Mouse (Mus musculus) C2C12 (cell line): ENCODE measurements around the gene Acvr1. TPM values are rescaled to one million over a fixed set of nuclear protein-coding genes. Genes with fewer than 3 reads are reported as not detected.
A peak's percentile ranks its signal among the peaks of the same experiment; 100 is the strongest.

Experiments used
- H3K27me3 ChIP-seq: one replicate; pipeline ENCODE4 v1.6.1; 2011; ENCODE audit not compliant: control insufficient read depth, insufficient read depth, insufficient read length
- H3K36me3 ChIP-seq: one replicate; pipeline ENCODE4 v1.6.1; 2011; ENCODE audit not compliant: control insufficient read depth, insufficient read depth
- H3K4me3 ChIP-seq: one replicate; pipeline ENCODE4 v1.5.1; 2011; ENCODE audit warnings: mild to moderate bottlenecking, control low read depth; ENCODE audit not compliant: poor library complexity, insufficient read depth, severe bottlenecking
- H3K79me2 ChIP-seq: one replicate; pipeline ENCODE4 v1.6.1; 2011; ENCODE audit not compliant: control insufficient read depth, insufficient read depth
- H3K79me3 ChIP-seq: one replicate; pipeline ENCODE4 v1.6.1; 2011; ENCODE audit warnings: low read depth, control low read depth
- H3ac ChIP-seq: one replicate; pipeline ENCODE3; 2011; ENCODE audit warnings: low read depth; ENCODE audit not compliant: control insufficient read depth, insufficient read length
- CEBPB ChIP-seq: IDR thresholded peaks from one replicate; pipeline ENCODE4 v1.6.1; 2011; ENCODE audit warnings: low read depth, mild to moderate bottlenecking, control low read depth, moderate library complexity
- CTCF ChIP-seq: IDR thresholded peaks from one replicate; pipeline ENCODE4 v1.5.1; 2011; ENCODE audit not compliant: control insufficient read depth, insufficient read depth, insufficient read length
- FOSL1 ChIP-seq: IDR thresholded peaks from one replicate; pipeline ENCODE4 v1.8.0; 2011; ENCODE audit warnings: mild to moderate bottlenecking, low read length; ENCODE audit not compliant: poor library complexity, insufficient read depth, severe bottlenecking
- MAX ChIP-seq: IDR thresholded peaks from one replicate; pipeline ENCODE4 v1.6.1; 2011; ENCODE audit warnings: mild to moderate bottlenecking, control low read depth
- MYOD1 ChIP-seq: IDR thresholded peaks from one replicate; pipeline ENCODE4 v1.6.1; 2011; ENCODE audit warnings: low read depth; ENCODE audit not compliant: control insufficient read depth, insufficient read length
- MYOG ChIP-seq: IDR thresholded peaks from one replicate; pipeline ENCODE4 v1.6.1; 2011; ENCODE audit not compliant: control insufficient read depth, insufficient read length; ENCODE audit errors: extremely low read depth
- USF1 ChIP-seq: IDR thresholded peaks from one replicate; pipeline ENCODE4 v1.6.1; 2011; ENCODE audit warnings: low read depth, mild to moderate bottlenecking, control low read depth, moderate library complexity
- polyA plus RNA-seq: library from polyadenylated mRNA; unstranded; fragments of >200 nt; fragmentation: generic; extraction: Trizol; gene quantifications from one replicate; pipeline ENCODE4 v1.2.1, GENCODE M21; 2012; ENCODE audit warnings: missing spikeins

Acvr1 gene
- polyA plus RNA-seq, 1 experiment: 37.2 TPM

DNA sequence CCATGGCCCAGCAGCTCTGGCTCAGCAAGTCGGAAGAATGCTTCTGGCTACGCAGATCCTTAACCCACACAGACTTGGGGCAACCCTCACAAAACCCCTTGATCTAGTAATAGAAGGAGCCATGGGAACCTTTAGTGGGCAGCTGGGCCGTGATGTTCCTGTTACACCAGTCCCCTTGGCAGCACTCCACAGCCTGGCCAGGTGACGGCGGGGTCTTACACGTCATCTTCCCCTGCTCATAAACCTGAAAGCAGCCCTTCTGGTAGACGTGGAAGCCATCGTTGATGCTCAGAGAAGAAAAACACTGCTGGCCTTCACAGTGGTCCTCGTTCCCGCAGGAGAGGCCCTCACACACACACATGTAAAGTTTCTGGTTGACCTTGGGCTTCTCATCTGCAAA is 87.4 kb downstream of the Acvr1 start:
- H3K79me3 ChIP-seq: peaks cover 26% of the 10 kb centered on the region
- H3K27me3 ChIP-seq: no peaks in the 10 kb centered on the region
- H3K36me3 ChIP-seq: peaks cover 49% of the 10 kb centered on the region
- no peak overlapping the region for H3K4me3 ChIP-seq
- peaks cover 66% of the 10 kb centered on the region for H3K79me2 ChIP-seq
- H3ac ChIP-seq: no peak overlapping the region
- no peak for TF ChIP-seq CEBPB
- TF ChIP-seq FOSL1: no peak
- no peak for TF ChIP-seq CTCF
- TF ChIP-seq MYOD1: no peak
- no peak for TF ChIP-seq MYOG
- no peak for TF ChIP-seq USF1
- TF ChIP-seq MAX: no peak

DNA sequence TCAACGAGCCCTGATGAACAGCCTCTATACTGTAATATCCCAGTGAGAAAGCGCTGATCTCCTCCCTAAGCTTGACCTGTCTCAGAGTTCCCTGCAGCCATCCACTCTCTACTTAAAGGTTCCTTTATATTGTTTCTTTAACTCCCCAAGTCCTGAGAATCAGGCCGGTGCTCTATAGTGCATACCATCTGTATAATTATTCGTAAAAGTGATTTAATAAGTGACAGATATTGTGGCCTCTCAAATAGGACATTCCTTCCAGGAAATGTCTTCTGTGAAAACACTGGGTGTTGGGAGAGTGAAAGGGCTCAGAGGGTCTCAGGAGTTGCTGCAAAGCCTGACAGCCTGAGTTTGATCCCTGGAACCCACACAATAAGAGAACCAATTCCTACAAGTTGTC is 88.8 kb downstream of the Acvr1 start:
- Histone ChIP-seq H3K79me3 (peaks cover 21% of the 10 kb centered on the region), H3K4me3 (no peak overlapping the region), H3K79me2 (peaks cover 52% of the 10 kb centered on the region), H3ac (no peak overlapping the region), H3K27me3 (no peaks in the 10 kb centered on the region), H3K36me3 (peaks cover 55% of the 10 kb centered on the region)
- no peak for TF ChIP-seq MYOG
- no peak for TF ChIP-seq FOSL1
- TF ChIP-seq CEBPB: no peak
- no peak for TF ChIP-seq MAX
- TF ChIP-seq MYOD1: no peak
- no peak for TF ChIP-seq CTCF
- TF ChIP-seq USF1: no peak

DNA sequence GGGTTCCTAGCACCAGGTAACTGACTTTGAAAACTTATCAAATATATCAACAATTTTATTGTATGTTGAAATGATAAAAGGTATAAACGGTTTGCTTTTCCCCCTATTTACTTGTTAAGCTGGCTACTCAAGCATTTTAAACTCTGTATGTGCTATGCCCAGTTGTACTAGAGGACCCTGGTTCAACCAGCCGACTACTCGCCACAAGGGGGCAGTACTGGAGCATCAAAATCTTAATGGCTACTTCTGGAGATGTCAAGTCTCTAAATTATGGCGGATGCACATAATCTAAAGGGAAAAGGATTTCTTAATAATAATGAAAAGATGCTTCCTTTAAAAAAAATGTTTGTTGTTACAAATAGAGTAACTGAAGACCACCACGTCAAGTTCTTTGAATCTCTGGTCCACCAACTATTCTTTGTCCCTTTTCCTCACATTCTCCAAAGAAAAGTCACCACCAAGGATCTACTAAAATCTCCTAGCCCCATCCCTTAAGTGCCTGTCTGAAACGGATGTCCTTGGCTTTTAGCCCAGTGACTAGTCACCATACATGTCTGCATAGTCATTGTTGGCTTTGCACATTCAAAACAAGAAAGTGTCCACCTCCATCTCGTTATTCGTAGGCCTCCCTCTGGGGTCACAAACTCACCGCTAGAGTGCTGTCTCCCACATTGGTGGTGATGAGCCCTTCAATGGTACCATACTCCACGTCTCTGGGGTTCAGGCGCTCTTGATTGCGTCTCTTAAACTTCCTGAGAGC is 89.8 kb downstream of the Acvr1 start:
- no peak overlapping the region for H3K4me3 ChIP-seq
- no peak for TF ChIP-seq MYOD1
- TF ChIP-seq USF1: no peak
- peak; percentile 23 for TF ChIP-seq CTCF
- no peak for TF ChIP-seq MAX
- TF ChIP-seq MYOG: no peak
- TF ChIP-seq CEBPB: no peak
- no peak for TF ChIP-seq FOSL1
- no peak overlapping the region for H3ac ChIP-seq
- H3K27me3 ChIP-seq: no peaks in the 10 kb centered on the region
- peaks cover 61% of the 10 kb centered on the region for H3K36me3 ChIP-seq
- peaks cover 42% of the 10 kb centered on the region for H3K79me2 ChIP-seq
- peaks cover 21% of the 10 kb centered on the region for H3K79me3 ChIP-seq

DNA sequence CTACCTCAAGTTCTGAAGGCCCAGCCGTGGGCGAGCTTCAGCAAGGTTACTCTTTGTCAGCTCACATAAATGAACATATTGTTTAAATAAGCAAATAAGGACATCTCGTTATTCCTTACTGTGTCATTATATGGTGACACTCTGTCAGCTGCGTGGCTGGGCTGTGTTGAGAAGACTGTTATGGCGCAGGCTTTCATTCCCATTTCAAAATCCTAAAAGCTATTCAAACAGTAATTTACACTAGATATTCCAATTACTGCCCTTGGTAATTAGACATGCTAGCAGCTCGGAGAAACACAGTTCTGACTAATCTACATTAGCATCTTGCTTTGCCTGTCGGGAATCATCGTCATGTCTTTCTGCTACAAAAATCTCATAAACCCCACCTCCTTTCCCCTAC is 91.4 kb downstream of the Acvr1 start:
- no peak overlapping the region for H3ac ChIP-seq
- no peak for TF ChIP-seq FOSL1
- TF ChIP-seq USF1: no peak
- no peak for TF ChIP-seq CEBPB
- TF ChIP-seq MYOD1: no peak
- TF ChIP-seq MAX: no peak
- TF ChIP-seq CTCF: no peak
- no peak for TF ChIP-seq MYOG
- no peaks in the 10 kb centered on the region for H3K27me3 ChIP-seq
- H3K4me3 ChIP-seq: no peak overlapping the region
- H3K79me2 ChIP-seq: peaks cover 35% of the 10 kb centered on the region
- peaks cover 72% of the 10 kb centered on the region for H3K36me3 ChIP-seq
- peaks cover 13% of the 10 kb centered on the region for H3K79me3 ChIP-seq

DNA sequence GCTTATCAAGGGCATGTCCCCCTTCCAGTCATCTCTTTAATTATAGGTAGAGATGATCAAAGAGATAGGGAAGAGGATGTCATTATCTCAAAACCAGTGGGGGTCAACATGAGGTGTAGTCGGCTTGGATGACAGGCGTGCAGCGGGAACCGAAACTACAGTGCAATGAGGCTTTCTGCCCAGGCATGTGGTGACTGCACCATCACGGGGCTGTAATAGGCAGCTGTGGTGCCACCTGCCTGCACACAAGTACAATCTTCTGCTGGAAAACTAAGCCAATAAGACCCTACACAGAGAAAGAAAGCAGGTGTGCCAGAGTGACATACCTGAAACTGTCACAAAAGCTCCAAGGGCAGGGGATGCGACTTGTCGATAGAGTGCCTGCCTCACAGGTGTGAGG is 96.7 kb downstream of the Acvr1 start:
- TF ChIP-seq FOSL1 (no peak), USF1 (no peak), CEBPB (no peak), MYOD1 (no peak), MAX (no peak), CTCF (no peak), MYOG (no peak)
- peaks cover 90% of the 10 kb centered on the region for H3K36me3 ChIP-seq

DNA sequence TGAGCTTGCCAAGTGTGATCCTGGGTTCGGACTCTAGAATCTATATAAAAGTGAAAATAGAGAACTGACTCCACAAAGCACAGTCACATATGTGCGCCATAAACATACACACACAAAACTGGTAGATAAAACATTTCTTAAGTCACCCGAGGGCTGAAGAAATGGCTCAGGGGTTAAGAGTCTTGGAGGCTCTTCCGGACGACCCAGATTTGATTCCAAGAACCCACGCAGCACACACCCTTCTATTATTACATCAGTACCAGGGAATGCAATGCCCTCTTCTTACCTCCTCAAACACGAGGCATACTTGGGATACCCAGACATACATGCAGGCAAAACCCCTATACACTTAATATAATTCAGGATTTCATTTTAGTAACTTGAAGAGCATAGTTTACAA is 97.1 kb downstream of the Acvr1 start, which contains the start of gene Gm17409:
Gm17409 (plus strand) TSS at position 301 of the 400 bp plus-strand sequence.
- H3K4me3 ChIP-seq: no peak within 1 kb of the TSS

More for the DNA sequence above, 96.7 kb downstream of the Acvr1 start:
- Histone ChIP-seq H3ac (no peak overlapping the region), H3K4me3 (no peak overlapping the region), H3K79me3 (peaks cover 1% of the 10 kb centered on the region), H3K79me2 (peaks cover 9% of the 10 kb centered on the region), H3K27me3 (no peaks in the 10 kb centered on the region)

More for the DNA sequence above, 97.1 kb downstream of the Acvr1 start, which contains the start of gene Gm17409:
- no peak for TF ChIP-seq CTCF
- no peak for TF ChIP-seq MAX
- TF ChIP-seq USF1: no peak
- TF ChIP-seq CEBPB: no peak
- no peak for TF ChIP-seq MYOG
- no peak for TF ChIP-seq MYOD1
- TF ChIP-seq FOSL1: no peak
- Histone ChIP-seq H3K36me3 (peaks cover 90% of the 10 kb centered on the region), H3K79me2 (peaks cover 9% of the 10 kb centered on the region), H3K27me3 (no peaks in the 10 kb centered on the region), H3K79me3 (peaks cover 1% of the 10 kb centered on the region), H3ac (no peak within 1 kb of the TSS)
